Mouse (Mus musculus): ENCODE measurements around the gene Ptcra.
A peak's percentile ranks its signal among the peaks of the same experiment; 100 is the strongest.

GRCm38 (mm10) chr17:46782341-46783221 lies 19.1 kb upstream of the Ptcra start, which contains the start of gene Rpl7l1:
- peak; percentile 23 for TF ChIP-seq CTCF (IDR thresholded peaks at IDR 0.05; ENCODE audit: low read depth, low read length)
- TF ChIP-seq EP300 (IDR thresholded peaks at IDR 0.05; ENCODE audit: insufficient read depth, low read depth, low read length) = no peak

All from ES-Bruce4 (cell line).